Mouse (Mus musculus): ENCODE data around the gene Cxxc4. TPM values are rescaled to one million over a fixed set of nuclear protein-coding genes. Genes with fewer than 3 reads are reported as not detected.

Gene Cxxc4
- not detected for total RNA-seq (2023)

DNA sequence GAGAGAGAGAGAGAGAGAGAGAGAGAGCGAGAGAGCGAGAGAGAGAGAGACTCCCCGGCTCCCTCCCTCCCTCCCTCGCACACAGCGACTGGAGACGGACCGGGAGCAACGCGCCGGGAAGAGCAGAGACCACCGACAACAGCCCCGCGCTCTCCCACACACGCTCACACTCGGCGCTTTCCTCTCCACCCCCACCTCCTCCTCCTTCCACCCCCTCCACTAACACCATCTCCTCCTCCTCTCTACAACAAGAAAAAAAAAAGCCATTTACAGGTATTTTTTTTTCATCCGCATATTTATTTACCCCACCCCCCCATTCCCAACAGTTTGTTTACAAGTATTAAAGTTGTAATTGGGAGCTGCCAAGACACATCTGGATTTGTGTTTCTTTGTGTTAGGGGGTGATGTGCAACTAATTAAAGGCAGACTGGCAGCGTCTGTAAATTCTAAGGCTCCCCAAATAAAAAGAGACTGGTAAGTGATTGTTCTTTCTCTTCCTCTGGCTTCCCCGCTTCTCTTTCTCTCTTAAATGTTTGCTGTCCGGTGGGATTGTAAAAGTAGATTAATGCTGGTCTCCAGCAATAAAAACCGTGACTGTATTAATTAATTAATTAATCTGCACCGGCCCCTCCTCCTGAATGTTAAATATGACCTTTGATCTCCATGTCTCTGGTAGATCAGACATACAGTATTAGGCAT is at the start of gene Cxxc4:
Cxxc4 (plus strand) TSS at position 71 of the 699 bp plus-strand sequence.

Measured in neutrophil, adult 59 days (primary cell).